Mouse (Mus musculus) lung, embryonic 16.5 days (tissue): ENCODE results near the gene 4930430A15Rik. TPM values are rescaled to one million over a fixed set of nuclear protein-coding genes. Genes with fewer than 3 reads are reported as not detected.

Experiments used
- ATAC-seq: fragments of 200-750 bp; cut with Nextera tagmentation; 2 replicates; pipeline ENCODE4 v1.8.0; 2017; ENCODE audit warnings: low read depth, mild to moderate bottlenecking, moderate library complexity
- H3K27ac ChIP-seq: fragments of 300-500 bp; sonication (generic); 2 replicates; pipeline ENCODE4 v1.5.1; 2014; ENCODE audit warnings: mild to moderate bottlenecking, control low read depth, low read length
- H3K27me3 ChIP-seq: fragments of 300-500 bp; sonication (generic); 2 replicates; pipeline ENCODE4 v1.6.1; 2014; ENCODE audit warnings: low read depth, low read length, mixed read lengths; ENCODE audit not compliant: control insufficient read depth, insufficient read depth
- H3K36me3 ChIP-seq: fragments of 300-500 bp; sonication (generic); 2 replicates; pipeline ENCODE4 v1.6.1; 2014; ENCODE audit warnings: low read length; ENCODE audit not compliant: control insufficient read depth, insufficient read depth
- H3K4me1 ChIP-seq: fragments of 300-500 bp; sonication (generic); replicated peaks from 2 replicates; pipeline ENCODE4 v1.6.1; 2014; ENCODE audit warnings: low read length, mixed read lengths; ENCODE audit not compliant: control insufficient read depth, insufficient read depth
- H3K4me2 ChIP-seq: fragments of 300-500 bp; sonication (generic); 2 replicates; pipeline ENCODE4 v1.6.1; 2014; ENCODE audit warnings: low read depth, low read length, control low read depth
- H3K4me3 ChIP-seq: fragments of 300-500 bp; sonication (generic); 2 replicates; pipeline ENCODE4 v1.5.1; 2014; ENCODE audit warnings: mild to moderate bottlenecking, low read length, control low read depth
- H3K9ac ChIP-seq: fragments of 300-500 bp; sonication (generic); 2 replicates; pipeline ENCODE4 v1.6.1; 2014; ENCODE audit warnings: low read length, control low read depth
- H3K9me3 ChIP-seq: fragments of 300-500 bp; sonication (generic); 2 replicates; pipeline ENCODE4 v1.6.1; 2016; ENCODE audit warnings: low read length; ENCODE audit not compliant: control insufficient read depth
- WGBS: fragments of 180-500 bp; shearing (Covaris S2); extraction: QIAGEN DNeasy Blood & Tissue Kit; methylation state at CpG from one replicate; pipeline ENCODE4 v1.1.7; 2014; 5-methylcytosine and 5-hydroxymethylcytosine counted together
- polyA plus RNA-seq: library from polyadenylated mRNA; unstranded; fragments of >200 nt; fragmentation: Nextera tagmentation; extraction: Ambion mirVana; gene quantifications from 2 replicates; pipeline ENCODE4 v1.2.1, GENCODE M21; 2015

Gene 4930430A15Rik
- polyA plus RNA-seq: not detected in 2 replicates

DNA sequence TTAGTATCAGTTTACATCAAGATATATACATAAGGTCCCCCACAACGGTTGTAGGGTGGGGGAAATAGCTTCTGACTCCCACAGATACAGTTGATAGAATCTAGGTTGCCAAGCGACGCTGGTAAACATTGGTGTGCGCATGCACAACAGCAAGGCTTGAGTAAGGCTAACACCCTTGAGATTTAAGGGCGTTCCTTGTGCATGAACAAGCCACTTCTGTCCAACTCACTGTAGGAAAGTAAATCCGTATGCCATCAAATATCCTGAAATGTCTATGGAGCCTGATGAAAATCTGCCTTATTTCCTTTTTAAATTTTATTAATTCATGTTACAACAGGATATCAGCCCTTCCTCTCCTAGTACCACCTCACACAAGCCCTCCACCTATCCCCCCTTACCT, at the start of gene 4930430A15Rik:
Gene 4930430A15Rik, minus strand, starts transcription at position 101 of the 400 bp plus-strand sequence.
- H3K27ac ChIP-seq: no peak within 1 kb of the TSS

DNA sequence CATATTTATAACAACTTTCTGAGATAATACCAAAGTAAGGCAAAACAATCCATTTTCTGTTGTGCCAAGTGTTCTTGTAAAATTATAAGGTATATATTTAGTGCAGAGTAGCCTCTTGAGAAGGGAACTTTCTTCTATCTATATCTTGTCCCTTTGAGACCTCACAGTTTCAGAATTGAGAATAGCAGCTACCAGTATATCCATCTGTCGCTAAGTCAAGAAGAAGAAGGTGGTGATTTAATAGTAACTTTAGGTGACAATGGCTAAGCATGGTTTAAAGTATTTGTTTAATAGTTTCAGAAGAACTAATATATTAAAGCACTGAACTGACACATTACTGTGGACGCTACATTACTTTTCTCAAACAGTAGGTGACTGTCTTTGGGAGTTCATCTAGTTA, 44.6 kb upstream of the 4930430A15Rik start, which contains the start of gene Olfr1277:
Gene Olfr1277, minus strand, starts transcription at position 101 of the 400 bp plus-strand sequence.
- Histone ChIP-seq H3K4me2 (no peak within 1 kb of the TSS), H3K9me3 (peaks cover 2% of the 10 kb centered on the region), H3K9ac (no peak within 1 kb of the TSS), H3K4me3 (no peak within 1 kb of the TSS), H3K27ac (no peak within 1 kb of the TSS), H3K4me1 (no peaks in the 10 kb centered on the region), H3K36me3 (no peaks in the 10 kb centered on the region), H3K27me3 (no peaks in the 10 kb centered on the region)
- no peak for ATAC-seq
- 81% methylated on average over 2 of the region's 2 CpGs for WGBS

More for the DNA sequence above, at the start of gene 4930430A15Rik:
- Histone ChIP-seq H3K4me1 (no peaks in the 10 kb centered on the region), H3K4me3 (no peak within 1 kb of the TSS), H3K36me3 (no peaks in the 10 kb centered on the region), H3K9ac (no peak within 1 kb of the TSS), H3K27me3 (no peaks in the 10 kb centered on the region), H3K4me2 (no peak within 1 kb of the TSS), H3K9me3 (no peaks in the 10 kb centered on the region)
- no peak for ATAC-seq
- WGBS: 77% methylated on average over 6 of the region's 6 CpGs

DNA sequence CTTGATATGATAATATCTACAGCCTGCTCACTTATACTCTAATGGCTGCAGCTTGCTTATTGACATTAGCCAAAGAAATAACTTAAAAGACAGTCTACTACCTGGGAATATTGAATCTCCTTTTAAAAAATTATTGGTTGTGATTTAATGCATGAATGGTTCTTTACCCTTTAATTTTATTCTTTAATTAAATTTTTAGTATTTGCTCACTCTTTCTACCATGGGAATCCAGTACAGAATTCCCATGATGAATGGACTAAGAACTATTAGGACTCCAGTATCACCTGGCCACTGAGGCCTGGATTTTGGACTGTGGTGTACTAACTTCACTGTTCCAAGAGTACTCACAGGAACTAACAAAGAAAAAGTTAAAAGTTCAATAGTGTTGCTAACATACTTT, 24.8 kb upstream of the 4930430A15Rik start, which contains the start of gene Olfr1276:
Gene Olfr1276, plus strand, starts transcription at position 301 of the 400 bp plus-strand sequence.
- Histone ChIP-seq H3K27ac (no peak within 1 kb of the TSS), H3K36me3 (no peaks in the 10 kb centered on the region), H3K4me2 (no peak within 1 kb of the TSS), H3K9ac (no peak within 1 kb of the TSS), H3K4me3 (no peak within 1 kb of the TSS), H3K9me3 (no peaks in the 10 kb centered on the region), H3K27me3 (no peaks in the 10 kb centered on the region), H3K4me1 (no peaks in the 10 kb centered on the region)
- no peak for ATAC-seq

DNA sequence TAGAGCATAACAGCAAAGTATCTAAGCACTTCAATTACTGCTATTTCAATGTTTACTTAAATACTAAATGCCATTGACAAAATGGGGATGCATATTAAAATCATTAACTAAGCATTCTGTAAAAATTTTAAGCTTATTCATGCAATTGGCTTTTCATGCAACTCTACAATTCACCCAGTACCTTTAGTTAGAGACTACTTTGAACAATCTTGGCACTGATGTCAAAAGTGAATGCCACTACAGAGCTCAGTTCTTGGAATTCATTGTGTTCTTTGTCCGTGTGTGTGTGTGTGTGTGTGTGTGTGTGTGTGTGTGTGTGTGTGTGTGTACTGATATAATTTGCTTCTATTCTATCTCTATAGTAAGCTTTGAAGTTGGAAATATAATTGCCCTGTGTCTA, 5.8 kb upstream of the 4930430A15Rik start, which contains the start of gene Olfr1275:
Gene Olfr1275, minus strand, starts transcription at position 101 of the 400 bp plus-strand sequence.
- no peaks in the 10 kb centered on the region for H3K36me3 ChIP-seq
- no peak within 1 kb of the TSS for H3K4me3 ChIP-seq
- no peaks in the 10 kb centered on the region for H3K27me3 ChIP-seq
- no peak within 1 kb of the TSS for H3K4me2 ChIP-seq
- H3K4me1 ChIP-seq: no peaks in the 10 kb centered on the region
- no peak within 1 kb of the TSS for H3K27ac ChIP-seq
- no peak for ATAC-seq
- 78% methylated on average over 1 of the region's 1 CpGs for WGBS
- H3K9me3 ChIP-seq: no peaks in the 10 kb centered on the region
- H3K9ac ChIP-seq: no peak within 1 kb of the TSS

DNA sequence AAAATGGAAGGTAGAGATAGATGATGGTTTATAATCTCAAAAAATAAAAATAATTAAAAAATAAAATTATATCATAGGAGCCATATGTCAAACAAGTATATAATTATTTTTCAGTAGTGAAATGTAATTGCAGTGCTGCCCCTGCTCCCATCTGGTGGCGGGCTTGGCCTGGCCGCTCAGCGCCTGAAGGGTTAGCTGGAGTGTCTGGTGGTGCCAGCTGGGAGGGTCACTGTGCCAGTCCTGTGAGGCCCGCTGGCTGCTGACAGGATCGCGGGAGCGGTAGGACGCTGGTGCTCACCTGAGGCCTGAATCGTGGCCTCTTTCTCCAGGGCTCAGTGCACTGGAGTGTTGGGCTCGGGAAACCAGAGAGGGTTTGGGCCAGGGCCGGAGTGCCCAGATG, 47.3 kb downstream of the 4930430A15Rik start:
- Histone ChIP-seq H3K4me2 (no peak overlapping the region), H3K27ac (no peak overlapping the region), H3K9me3 (no peaks in the 10 kb centered on the region), H3K36me3 (no peaks in the 10 kb centered on the region), H3K27me3 (no peaks in the 10 kb centered on the region), H3K4me1 (no peaks in the 10 kb centered on the region), H3K9ac (no peak overlapping the region), H3K4me3 (no peak overlapping the region)
- 94% methylated on average over 11 of the region's 11 CpGs for WGBS
- ATAC-seq: no peak

DNA sequence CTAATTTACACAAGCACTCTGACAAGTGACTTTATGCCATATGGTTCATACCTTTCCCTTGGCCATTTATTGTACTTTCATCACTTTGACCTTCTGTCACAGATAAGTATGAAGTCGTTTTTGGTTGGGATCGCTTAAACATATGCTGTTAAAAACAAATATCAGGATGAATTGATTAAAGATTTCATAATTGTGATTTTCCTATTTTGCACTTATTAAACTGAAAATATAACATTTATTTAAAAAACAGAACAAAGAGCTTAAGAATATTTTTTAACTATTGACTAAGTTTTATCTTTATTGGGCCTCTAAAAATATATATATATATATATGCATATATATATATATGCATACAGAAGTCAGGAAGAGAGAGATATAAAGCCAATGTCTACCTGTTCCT, 76.6 kb downstream of the 4930430A15Rik start, which contains the start of gene Gm15130:
Gene Gm15130, minus strand, starts transcription at position 101 of the 400 bp plus-strand sequence.
- Histone ChIP-seq H3K9ac (no peak within 1 kb of the TSS), H3K4me1 (no peaks in the 10 kb centered on the region), H3K27me3 (no peaks in the 10 kb centered on the region), H3K4me2 (no peak within 1 kb of the TSS), H3K27ac (no peak within 1 kb of the TSS), H3K36me3 (no peaks in the 10 kb centered on the region), H3K4me3 (no peak within 1 kb of the TSS), H3K9me3 (no peaks in the 10 kb centered on the region)
- WGBS: 71% methylated on average over 2 of the region's 2 CpGs
- no peak for ATAC-seq

DNA sequence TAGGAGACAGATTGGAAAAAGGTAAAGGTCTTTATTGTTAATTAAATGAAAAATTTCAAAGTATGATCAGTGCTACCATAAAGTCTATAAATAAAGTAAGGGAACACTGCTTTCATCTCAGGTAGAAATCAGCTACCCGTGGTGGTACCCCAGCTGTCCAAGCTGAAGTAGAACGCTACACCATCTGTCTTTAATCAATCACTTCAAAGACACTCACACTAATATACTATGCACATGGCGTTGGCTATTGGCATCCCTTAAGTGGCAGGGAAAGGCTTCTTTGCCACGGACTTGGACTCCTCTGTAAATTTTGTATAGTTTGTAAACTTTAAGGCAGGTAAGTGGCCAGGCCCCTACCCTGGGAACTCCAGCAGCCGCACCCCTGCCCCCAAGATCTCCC, 93.7 kb downstream of the 4930430A15Rik start:
- 60% methylated on average over 5 of the region's 5 CpGs for WGBS
- Histone ChIP-seq H3K27ac (no peak overlapping the region), H3K4me1 (no peaks in the 10 kb centered on the region), H3K9ac (no peak overlapping the region), H3K9me3 (no peaks in the 10 kb centered on the region), H3K36me3 (no peaks in the 10 kb centered on the region), H3K27me3 (no peaks in the 10 kb centered on the region), H3K4me3 (no peak overlapping the region), H3K4me2 (no peak overlapping the region)
- no peak for ATAC-seq

Other genes with a start within 250 kb of the 4930430A15Rik start
- gene Gm13941, start 123.6 kb downstream of the 4930430A15Rik start, polyA plus RNA-seq: not detected in 2 replicates
- gene Gm15130, start 76.7 kb downstream of the 4930430A15Rik start, polyA plus RNA-seq: not detected in 2 replicates
- not detected in 2 replicates for gene Olfr1275, start 5.7 kb upstream of the 4930430A15Rik start, polyA plus RNA-seq
- gene Olfr1276, start 24.9 kb upstream of the 4930430A15Rik start, polyA plus RNA-seq: not detected in 2 replicates
- not detected in 2 replicates for gene Olfr1277, start 44.5 kb upstream of the 4930430A15Rik start, polyA plus RNA-seq
- gene Olfr1278, start 60.5 kb upstream of the 4930430A15Rik start, polyA plus RNA-seq: not detected in 2 replicates
- gene Olfr1279, start 71.0 kb upstream of the 4930430A15Rik start, polyA plus RNA-seq: not detected in 2 replicates
- gene Olfr1280, start 84.4 kb upstream of the 4930430A15Rik start, polyA plus RNA-seq: not detected in 2 replicates
- gene Olfr1281, start 96.9 kb upstream of the 4930430A15Rik start, polyA plus RNA-seq: not detected in 2 replicates
- gene Olfr1282, start 106.5 kb upstream of the 4930430A15Rik start, polyA plus RNA-seq: not detected in 2 replicates
- not detected in 2 replicates for gene Olfr1283, start 137.2 kb upstream of the 4930430A15Rik start, polyA plus RNA-seq
- gene Olfr1284, start 145.9 kb upstream of the 4930430A15Rik start, polyA plus RNA-seq: not detected in 2 replicates
- gene Olfr1286, start 193.5 kb upstream of the 4930430A15Rik start, polyA plus RNA-seq: not detected in 2 replicates
- gene Olfr1287, start 219.5 kb upstream of the 4930430A15Rik start, polyA plus RNA-seq: not detected in 2 replicates
- not detected in 2 replicates for gene Olfr1288, start 244.5 kb upstream of the 4930430A15Rik start, polyA plus RNA-seq